Mouse (Mus musculus): Measurements from ENCODE around the gene Nprl2. TPM values are rescaled to one million over a fixed set of nuclear protein-coding genes. Genes with fewer than 3 reads are reported as not detected.

Gene Nprl2
- polyA plus RNA-seq, 1 experiment from 2014 or later = 40.8 TPM

Other genes starting within 250 kb of the Nprl2 start
- 13.2 and 16.5 TPM in 2 replicates for gene Cish, start 246.2 kb upstream of the Nprl2 start, polyA plus RNA-seq (2015; fragmentation: Nextera tagmentation; extraction: Ambion mirVana)
- gene Hemk1, start 203.9 kb upstream of the Nprl2 start, polyA plus RNA-seq (2015; fragmentation: Nextera tagmentation; extraction: Ambion mirVana) = 11.3 and 11.8 TPM in 2 replicates
- gene 6430571L13Rik, start 201.6 kb upstream of the Nprl2 start, polyA plus RNA-seq (2015; fragmentation: Nextera tagmentation; extraction: Ambion mirVana) = 0.47 and 0.90 TPM in 2 replicates
- 0.19 and 0.35 TPM in 2 replicates for gene Cacna2d2, start 142.6 kb upstream of the Nprl2 start, polyA plus RNA-seq (2015; fragmentation: Nextera tagmentation; extraction: Ambion mirVana)
- gene Tmem115, start 8.3 kb upstream of the Nprl2 start, polyA plus RNA-seq (2015; fragmentation: Nextera tagmentation; extraction: Ambion mirVana) = 38.1 and 40.2 TPM in 2 replicates
- 27.4 and 30.0 TPM in 2 replicates for gene Cyb561d2, start within 50 bp of the Nprl2 start, polyA plus RNA-seq (2015; fragmentation: Nextera tagmentation; extraction: Ambion mirVana)
- 0.76 and 1.6 TPM in 2 replicates for gene Zmynd10, start 5.1 kb downstream of the Nprl2 start, polyA plus RNA-seq (2015; fragmentation: Nextera tagmentation; extraction: Ambion mirVana)
- 63.8 and 72.2 TPM in 2 replicates for gene Rassf1, start 9.3 kb downstream of the Nprl2 start, polyA plus RNA-seq (2015; fragmentation: Nextera tagmentation; extraction: Ambion mirVana)
- 35.0 and 38.2 TPM in 2 replicates for gene Tusc2, start 21.0 kb downstream of the Nprl2 start, polyA plus RNA-seq (2015; fragmentation: Nextera tagmentation; extraction: Ambion mirVana)
- gene Hyal2, start 25.7 kb downstream of the Nprl2 start, polyA plus RNA-seq (2015; fragmentation: Nextera tagmentation; extraction: Ambion mirVana) = 85.2 and 91.6 TPM in 2 replicates
- 14.9 and 16.8 TPM in 2 replicates for gene Hyal1, start 34.7 kb downstream of the Nprl2 start, polyA plus RNA-seq (2015; fragmentation: Nextera tagmentation; extraction: Ambion mirVana)
- 17.4 and 20.4 TPM in 2 replicates for gene Naa80, start 36.7 kb downstream of the Nprl2 start, polyA plus RNA-seq (2015; fragmentation: Nextera tagmentation; extraction: Ambion mirVana)
- gene Hyal3, start 38.6 kb downstream of the Nprl2 start, polyA plus RNA-seq (2015; fragmentation: Nextera tagmentation; extraction: Ambion mirVana) = 1.4 and 1.9 TPM in 2 replicates
- gene Ifrd2, start 45.4 kb downstream of the Nprl2 start, polyA plus RNA-seq (2015; fragmentation: Nextera tagmentation; extraction: Ambion mirVana) = 62.0 and 77.7 TPM in 2 replicates
- 14.9 and 16.3 TPM in 2 replicates for gene Sema3b, start 67.0 kb downstream of the Nprl2 start, polyA plus RNA-seq (2015; fragmentation: Nextera tagmentation; extraction: Ambion mirVana)
- 308 and 311 TPM in 2 replicates for gene Gnai2, start 93.1 kb downstream of the Nprl2 start, polyA plus RNA-seq (2015; fragmentation: Nextera tagmentation; extraction: Ambion mirVana)
- gene Slc38a3, start 127.3 kb downstream of the Nprl2 start, polyA plus RNA-seq (2015; fragmentation: Nextera tagmentation; extraction: Ambion mirVana) = 13.0 and 15.1 TPM in 2 replicates
- gene Gnat1, start 137.5 kb downstream of the Nprl2 start, polyA plus RNA-seq (2015; fragmentation: Nextera tagmentation; extraction: Ambion mirVana) = 0.42 and 2.0 TPM in 2 replicates
- gene Sema3f, start 168.2 kb downstream of the Nprl2 start, polyA plus RNA-seq (2015; fragmentation: Nextera tagmentation; extraction: Ambion mirVana) = 15.1 and 16.8 TPM in 2 replicates
- 183 and 187 TPM in 2 replicates for gene Rbm5, start 228.8 kb downstream of the Nprl2 start, polyA plus RNA-seq (2015; fragmentation: Nextera tagmentation; extraction: Ambion mirVana)